Mouse (Mus musculus) monocyte, adult 2 months (primary cell): ENCODE data around the gene Slc38a5.

ENCODE experiments used
- DNase-seq, 2 experiments: peaks; one replicate each; pipeline ENCODE4 v3.0.0; 2022; ENCODE audit warnings: low spot score in 2 of 2, low read depth in 1 of 2

The Slc38a5 gene

DNA sequence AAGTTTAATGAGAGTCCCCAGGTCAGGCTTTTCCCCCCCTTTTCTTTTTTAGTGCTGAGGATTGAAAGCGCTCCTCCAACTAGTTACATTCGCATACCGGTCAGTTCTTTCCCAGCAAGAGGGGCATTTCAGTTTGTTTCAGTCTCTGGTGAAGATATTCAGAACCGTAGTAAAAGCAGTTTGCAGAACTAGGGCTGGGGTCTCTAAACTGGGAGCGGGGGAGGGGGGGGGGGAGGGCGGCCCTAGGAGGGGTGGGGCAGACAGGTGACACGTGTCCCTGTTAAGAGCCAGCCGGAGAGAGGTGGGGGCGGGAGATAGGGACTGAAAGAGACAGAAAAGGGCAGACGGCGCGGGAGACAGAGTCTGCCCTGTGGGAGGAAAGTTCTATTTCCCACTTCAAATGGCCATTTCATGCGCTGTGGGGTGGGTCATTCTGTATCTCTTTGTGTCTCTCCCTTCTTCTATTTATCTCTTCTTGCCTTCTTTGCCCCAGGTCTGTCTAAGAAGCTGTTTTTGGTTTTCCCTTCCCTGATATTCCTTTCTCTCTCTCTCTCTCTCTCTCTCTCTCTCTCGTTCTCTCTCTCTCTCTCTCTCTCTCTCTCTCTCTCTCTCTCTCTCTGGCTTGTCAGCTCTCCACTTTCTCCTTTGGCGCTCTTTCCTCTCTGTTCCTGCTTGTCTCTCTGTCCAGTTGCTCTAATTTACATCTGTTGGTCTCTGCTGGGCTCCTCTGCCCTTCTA, at the start of gene Slc38a5:
Gene Slc38a5 (plus strand): TSS at position 51 of the 738 bp plus-strand sequence.
- DNase-seq, result no peak

DNA sequence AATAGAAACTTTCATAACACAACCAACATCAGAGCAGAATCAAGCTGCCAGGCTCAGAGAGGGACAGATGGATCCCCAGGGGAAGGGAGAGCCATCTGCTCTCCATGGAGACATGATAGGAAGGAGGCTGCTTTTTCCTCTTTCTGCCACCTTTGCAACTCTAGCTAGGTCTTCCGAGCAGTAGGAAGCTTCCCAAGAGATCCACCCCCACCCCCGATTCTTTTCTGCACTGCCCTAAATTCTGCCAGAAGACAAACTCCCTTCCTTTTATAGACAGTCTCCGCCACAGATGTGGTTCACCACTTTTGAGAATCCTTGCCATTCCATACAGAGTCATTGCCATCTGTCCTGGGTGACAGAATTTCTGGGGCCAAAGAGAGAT, 48.6 kb upstream of the Slc38a5 start:
- no peak for DNase-seq

DNA sequence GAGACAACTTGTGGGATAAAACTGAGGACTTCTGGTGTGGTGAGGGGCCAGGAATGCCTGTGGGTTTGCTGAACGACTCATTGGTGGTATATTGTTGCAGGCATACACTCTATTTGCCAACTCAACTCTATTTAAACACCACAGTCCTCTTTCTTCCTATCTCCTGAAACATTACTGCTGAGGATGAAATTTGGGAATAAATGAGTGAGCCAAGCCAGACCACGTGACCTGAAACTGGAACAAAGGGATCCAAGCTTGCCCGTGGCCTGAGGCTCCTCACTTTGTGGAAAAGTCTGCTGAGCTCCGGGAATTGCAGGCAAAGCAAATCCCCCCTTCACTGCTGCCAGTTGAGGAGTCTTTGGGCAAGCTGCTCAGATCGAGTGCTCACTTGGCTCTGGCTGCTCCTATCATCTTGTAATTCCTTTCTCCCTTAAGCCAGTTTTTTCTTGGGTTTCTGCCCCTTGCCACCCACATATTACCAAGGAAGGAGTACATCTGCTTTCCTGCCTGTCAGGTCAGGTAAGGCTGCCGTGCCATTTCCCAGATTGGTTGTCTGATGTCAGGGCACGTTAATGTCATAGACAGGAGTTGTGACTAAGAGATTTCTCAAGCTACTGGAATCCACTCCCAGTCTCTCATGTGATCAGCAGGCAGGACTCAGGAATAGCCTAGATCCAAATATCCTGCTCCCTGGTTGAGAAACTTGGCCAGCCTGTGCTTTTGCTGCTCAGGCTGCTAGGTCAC, 48.1 kb upstream of the Slc38a5 start:
- DNase-seq, result no peak

DNA sequence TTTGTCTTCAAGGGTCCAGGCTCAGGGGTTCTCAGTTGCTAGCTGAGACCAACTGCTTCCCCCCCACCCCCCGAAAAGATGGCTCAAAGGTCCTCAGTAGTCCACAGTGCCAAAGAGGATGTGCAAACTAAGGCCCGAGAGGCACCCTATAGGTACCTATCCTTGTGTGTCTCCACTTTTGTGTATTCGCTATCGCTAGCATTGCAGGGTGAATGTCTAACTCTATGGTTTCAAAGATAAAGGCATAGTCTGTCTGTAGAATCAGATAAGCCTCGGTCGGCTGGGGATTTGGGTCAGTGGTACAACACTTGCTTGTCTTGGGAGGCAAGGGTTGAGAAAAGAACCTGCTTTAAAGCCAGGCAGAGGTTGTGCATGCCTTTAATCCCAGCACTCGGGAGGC, 47.5 kb upstream of the Slc38a5 start:
- DNase-seq, result no peak

DNA sequence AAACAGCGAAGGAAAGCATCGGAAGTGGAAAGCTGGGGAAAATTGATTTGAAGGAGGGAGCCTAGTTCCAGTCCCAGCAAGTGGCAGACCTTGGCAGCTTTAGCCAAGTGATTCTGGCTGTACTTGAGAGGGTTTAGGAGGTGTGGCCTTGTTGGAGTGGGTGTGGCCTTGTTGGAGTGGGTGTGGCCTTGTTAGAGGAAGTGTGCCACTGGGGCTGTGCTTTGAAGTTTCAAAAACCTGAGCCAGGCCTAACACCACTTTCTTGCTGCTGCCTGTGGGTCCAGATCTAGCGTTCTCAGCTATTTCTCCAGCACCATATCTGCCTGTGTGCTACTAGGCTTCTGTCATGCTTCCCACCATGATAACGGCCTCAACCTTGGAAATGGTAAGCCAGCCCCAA, 40.7 kb upstream of the Slc38a5 start:
- DNase-seq, result no peak

DNA sequence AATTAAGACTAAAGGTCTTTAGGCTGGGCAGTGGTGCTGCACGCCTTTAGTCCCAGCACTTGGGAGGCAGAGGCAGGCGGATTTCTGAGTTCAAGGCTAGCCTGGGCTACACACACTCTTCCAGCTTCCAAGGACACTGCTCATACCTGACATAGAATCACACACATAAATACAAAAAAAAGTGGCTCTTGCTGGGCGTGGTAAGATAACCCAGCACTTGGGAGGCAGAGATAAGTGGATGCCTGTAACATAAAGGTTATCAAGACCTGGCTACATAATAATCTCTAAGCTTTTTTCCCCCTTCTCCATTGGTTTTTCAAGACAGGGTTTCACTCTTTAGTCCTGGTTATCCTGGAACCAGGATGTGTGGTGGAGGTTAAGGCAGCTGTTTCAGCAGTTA, 37.3 kb upstream of the Slc38a5 start:
- DNase-seq, result no peak

DNA sequence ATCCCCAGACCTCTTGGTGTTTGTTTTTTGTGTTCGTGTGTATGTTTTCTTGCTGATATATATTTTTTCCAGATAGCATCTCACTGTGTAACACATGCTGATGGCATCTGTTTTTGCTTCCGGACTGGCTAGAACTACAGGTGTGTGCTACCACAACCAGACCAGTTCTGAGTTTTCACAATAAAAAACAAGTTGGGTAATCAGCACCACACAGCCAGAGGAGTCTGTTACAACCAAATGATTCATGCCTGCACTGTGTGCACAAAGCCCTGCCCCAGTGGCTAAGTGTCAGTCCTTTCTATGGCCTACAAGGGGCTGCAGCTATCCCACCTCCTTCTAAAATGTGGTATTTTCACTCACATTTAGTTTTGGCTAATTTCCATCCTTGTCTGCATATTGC, 34.2 kb upstream of the Slc38a5 start:
- no peak for DNase-seq

DNA sequence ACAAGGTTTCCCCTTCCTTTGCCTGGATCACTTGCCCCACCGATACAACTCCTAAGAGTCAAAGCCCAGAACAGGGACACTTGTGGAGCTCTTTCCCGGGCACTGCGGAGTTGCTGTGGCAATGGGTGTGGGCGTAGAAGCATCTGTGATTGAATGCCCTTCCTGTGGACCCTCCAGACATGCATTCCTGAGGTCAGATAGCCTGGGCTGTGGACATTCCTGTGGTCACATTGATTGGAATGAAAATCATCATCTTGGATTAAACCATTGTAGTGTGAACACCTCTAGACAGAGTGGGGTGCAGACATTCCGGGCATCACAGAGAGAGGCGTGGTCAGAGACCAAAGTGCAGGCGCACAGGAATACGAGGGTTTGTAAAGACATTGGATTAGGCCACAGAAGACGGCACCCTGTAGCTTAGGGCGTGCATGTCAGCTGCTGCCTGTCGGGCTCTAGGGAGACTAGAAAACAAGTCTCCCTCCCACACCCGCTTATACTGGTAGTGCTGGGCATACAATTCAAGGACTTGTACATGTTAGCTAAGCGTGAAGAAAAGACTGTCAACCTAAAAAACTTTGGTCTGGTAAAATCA, 32.0 kb upstream of the Slc38a5 start:
- DNase-seq, result no peak

DNA sequence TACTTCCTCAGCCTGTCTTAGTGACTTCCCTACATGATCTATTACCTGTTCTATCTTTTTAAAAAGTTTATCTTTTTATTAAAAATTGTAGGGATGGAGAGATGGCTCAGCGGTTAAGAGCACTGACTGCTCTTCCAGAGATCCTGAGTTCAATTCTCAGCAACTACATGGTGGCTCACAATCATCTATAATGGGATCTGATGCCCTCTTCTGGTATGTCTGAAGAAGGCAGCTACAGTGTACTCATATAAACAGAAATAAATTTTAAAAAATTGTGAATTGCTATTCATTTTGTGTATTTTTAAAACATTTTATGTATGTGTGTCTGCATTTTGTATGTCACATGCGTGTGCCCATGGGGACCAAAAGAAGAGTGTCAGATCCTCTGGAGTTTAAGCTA, 23.3 kb upstream of the Slc38a5 start:
- no peak for DNase-seq

DNA sequence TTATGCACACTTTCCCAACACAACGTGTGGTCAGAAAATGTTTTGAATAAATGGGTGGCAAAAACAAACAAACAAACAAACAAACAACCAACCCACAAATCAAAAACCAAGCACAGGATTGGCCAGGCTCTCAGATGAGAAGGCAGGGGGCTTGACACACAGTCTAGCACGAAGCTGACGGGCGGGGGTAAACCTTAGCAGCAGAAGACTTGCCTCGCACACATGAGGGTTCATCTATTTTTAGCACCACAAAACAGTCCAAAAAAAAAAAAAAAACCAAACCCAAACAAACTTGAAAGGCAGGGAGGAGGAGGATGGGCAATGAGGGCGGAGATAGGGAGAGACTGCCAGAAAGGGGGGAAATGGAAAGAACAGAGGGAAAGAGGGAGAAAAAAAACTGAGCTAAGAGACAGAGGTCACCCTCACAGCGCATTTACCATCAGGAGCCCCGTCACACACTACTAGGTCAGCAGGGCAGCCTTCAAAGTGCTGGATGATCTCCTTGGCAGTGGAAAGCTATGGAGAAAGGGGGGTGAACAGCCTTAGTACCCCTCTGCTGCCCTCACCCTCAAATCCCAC, 22.3 kb upstream of the Slc38a5 start:
- no peak for DNase-seq

DNA sequence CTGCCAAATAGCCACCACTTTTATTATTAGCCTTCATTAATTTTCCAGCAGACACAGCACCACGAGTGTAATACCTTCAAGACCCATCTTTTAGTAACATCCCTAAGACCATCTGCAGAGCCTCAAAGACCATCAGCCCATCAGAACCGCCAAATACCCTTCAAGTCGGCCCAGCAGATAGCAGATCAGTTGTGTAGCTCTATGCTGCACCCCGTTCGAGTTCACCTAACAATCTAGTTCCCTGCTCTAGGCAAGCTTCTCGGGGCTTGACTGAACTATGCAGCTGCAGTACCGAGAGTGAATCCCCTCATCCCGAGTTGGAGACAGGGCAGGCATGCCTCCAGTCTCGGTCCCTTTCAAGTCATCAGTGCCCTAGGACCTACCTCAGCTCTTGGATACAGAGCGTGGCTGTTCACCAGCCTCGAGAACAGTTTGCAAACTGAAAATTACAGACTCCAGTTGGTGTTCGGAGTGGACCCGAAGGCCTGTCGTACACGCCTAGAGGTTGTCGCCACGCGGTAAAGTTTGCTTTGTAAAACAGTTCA, 19.1 kb upstream of the Slc38a5 start:
- no peak for DNase-seq

DNA sequence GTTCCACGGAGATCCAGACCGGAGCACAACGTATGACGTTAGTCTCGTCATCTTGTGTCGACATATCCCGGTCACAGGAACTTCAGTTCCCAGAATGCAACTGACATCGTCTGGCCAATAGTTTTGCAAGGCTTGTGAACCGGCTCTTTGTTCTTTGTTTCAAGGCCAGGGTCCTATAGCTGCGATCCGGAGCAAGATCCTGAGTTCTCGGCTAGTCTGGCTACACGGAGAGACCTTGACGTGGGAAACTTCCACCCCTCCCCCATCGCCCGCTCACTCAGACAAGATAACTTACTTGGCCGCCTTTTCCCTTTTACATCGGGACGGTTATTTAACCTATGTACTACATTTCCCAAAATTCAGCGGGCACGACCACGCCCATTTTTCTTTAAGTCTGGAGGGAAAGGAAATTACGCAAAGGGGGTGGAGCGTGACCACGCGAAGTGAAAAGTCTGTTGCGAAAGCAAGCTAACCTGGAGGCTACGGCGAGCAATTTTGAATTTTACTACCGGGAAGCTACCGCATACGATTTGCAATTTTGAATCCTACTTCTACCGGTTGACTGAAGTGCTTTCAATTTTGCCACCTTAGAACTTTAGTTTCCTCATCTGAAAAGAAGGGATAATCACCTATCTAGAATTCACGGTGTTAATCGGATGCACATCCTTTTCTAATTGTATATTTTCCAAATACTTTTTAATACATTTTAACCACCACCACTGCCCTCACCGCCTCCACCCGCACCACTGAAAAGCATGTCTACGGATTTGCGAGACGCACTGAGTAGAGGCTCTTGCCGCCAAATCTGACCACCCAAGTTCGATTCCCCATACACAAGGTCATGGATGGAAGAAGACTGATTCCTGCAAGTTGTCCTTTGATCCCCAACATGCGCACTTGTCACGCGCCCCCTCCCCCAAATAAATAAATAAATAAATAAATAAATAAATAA, 18.3 kb upstream of the Slc38a5 start, which contains the start of gene Ftsj1:
Gene Ftsj1 (minus strand): TSS at position 73 of the 952 bp plus-strand sequence.
- DNase-seq, result peak; percentile 56 to 77

DNA sequence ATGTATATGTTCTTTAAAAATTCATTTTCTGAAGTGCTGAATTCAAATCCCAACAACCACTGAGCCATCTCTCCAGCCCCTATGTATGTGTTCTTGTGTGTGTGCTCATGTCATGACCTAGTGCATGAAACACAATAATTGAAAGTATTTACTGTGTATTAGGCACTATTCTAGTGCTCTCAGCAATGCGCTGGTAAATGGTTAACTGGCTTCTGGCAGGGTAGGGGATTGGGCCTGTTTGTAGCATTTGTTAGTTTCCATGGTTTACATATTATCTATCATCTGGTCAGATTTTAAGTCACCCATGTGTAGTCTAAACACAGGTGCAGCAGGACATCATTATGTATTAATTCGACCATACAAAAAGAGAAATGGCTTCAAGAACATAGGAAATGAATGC, 17.2 kb upstream of the Slc38a5 start:
- no peak for DNase-seq

DNA sequence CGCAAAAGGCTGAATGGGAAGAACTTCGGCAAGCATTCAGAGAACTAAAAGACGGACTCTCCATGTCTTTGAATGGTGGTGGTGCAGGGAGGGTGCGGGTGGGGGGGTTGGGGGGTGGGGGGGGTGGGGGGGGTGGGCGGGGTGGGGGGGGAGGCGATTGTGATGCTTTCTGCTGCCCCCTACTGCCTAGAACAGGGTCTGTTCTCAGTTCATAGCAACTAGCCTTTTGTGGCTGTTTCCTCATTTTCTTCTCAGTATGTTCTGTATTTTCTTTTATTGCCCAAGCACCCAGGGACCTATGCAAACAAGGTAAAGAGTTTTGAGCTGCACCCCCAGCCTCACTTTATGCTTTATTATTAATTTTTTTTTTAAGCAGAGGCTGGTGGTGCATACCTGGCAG, 15.1 kb upstream of the Slc38a5 start:
- no peak for DNase-seq

DNA sequence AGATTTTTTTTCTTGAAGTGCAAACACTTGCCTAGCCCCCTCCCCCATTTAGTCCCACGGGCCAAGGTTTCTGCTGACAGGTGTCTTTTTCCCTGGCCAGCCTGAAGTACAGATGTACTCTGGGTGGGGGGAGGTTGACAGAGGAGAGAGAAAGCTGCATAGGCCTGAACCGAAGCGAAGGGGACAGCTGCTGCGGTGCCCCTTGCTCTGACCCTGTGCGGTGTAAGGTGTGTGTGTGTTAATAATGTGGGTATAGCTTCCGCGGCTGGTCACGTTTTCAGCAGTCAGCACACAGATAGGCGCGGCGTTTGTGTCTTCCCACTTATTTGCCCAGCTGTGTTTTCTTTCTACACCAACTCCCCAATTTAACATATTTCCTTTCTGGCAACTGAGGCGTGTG, 11.5 kb upstream of the Slc38a5 start:
- DNase-seq, result no peak

DNA sequence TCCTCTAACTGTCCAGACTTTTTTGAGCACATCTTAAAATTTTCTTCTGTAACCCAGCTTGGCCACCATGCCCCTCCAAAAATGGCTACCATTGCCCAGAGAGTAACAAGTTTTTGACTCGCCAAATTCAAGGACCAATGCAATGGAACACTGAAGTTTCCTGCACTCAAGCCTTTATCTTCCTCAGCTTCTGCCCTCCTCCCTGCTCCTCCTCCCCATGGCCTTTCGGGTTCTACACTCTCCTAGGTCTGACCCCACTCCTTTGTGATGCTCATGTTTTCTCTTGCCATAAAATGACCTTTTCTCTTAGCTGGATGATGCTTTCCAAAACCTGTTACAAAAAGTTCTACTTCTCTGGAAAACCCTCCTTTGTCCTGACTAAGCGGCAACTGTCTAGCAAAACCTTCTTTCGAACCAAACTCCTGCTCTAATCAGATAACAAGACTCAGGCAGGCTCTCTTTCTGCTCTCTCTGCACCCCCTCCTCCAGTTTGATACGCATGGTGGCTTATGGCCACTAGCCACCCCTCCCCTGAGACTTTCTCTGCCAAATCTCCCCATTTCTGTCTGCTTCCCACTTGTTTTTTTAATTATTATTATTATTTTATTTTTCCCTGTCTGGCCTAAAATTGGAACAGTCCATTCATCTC, 7.7 kb upstream of the Slc38a5 start:
- DNase-seq, result no peak

DNA sequence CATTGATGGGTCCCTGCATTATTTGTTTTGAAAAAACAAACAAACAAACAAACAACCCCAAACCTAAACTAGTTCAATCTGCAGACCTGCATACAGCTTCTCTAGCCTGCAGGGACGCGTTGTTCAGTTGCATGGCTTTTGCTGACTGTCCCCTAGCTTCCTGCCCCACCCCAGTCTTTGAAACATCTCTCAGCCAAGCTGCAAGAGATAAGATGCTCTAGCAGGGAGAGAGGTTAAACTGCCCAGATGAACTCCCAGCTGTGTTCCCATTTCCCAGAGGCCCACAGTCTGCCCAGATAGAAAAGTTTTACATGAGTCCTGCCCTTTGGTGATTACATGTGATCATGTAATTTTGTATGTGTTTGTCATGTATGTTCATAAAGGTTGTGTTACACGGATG, 6.7 kb upstream of the Slc38a5 start:
- DNase-seq, result no peak

DNA sequence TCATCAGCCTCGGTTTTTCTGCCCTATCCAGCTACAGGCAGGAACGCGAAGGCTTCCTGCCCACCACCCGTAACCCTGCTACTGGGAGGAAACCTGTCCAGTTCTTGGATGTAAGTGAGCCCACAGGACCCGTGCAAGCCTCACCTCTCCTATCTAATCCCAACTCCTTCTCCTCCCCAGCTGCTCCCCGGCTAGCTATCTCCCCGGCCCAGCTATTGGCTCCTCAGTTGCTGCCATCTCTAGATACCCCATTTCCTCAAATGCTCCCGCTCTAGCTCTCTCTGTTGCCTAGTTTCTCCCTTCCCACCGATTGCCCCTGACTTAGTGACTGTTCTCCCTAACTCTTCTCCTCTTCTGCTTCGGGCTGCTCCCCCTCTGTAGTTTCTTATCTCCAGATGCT, 1.1 kb downstream of the Slc38a5 start:
- DNase-seq, result no peak

DNA sequence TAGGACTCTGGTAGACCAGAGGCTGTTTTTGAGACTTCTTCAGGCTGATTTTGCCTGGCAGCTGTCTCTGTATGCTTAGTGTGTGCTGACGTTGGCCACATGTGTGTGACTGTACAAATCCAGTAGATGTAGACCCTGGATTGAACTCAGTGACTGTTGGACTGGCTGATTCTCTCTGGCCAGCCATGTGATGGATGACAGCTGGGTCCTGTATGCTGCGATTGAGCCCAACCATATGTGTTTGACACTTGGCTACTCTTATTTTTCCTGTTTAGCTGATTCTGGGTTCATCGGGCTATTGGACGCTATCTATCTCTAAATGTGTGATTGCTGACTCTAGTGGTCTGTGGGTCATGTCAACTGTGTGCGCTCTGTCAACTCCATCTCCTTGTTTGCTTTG, 3.1 kb downstream of the Slc38a5 start:
- no peak for DNase-seq

DNA sequence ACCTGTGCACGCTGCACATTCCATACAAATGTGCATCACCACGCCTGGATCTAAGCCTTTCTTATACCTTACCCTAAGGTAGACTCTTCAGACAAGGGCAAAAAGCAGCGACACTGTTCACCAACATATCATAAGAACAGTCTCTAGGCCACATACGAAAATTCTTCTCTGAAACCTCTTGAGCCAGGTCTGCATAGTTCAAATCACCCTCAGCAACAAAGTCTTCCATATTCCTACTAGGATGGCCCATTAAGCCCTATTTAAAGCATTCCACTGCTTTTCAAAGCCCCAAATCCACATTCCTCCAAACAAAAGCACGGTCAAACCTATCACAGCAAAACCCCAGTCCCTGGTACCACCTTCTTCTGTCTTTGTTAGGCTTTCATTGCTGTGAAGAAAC, 17.7 kb downstream of the Slc38a5 start:
- no peak for DNase-seq
